Mouse (Mus musculus) midbrain, embryonic 16.5 days (tissue): Measurements from ENCODE around the gene Olfr1426. TPM values are rescaled to one million over a fixed set of nuclear protein-coding genes. Genes with fewer than 3 reads are reported as not detected.
"Not testable (repeated sequence)": the region's sequence is repeated elsewhere in the genome, so short reads cannot be mapped to it uniquely, and the experiment has no call there.

Source experiments
- ATAC-seq: fragments of 200-750 bp; cut with Nextera tagmentation; 2 replicates; pipeline ENCODE4 v1.8.0; 2017; ENCODE audit warnings: moderate TSS enrichment
- H3K27ac ChIP-seq: fragments of 300-500 bp; sonication (generic); 2 replicates; pipeline ENCODE4 v1.5.1; 2014; ENCODE audit warnings: mild to moderate bottlenecking, low read length, mixed read lengths
- H3K27me3 ChIP-seq: fragments of 300-500 bp; sonication (generic); 2 replicates; pipeline ENCODE4 v1.6.1; 2014; ENCODE audit warnings: low read depth, low read length, mixed read lengths; ENCODE audit not compliant: control insufficient read depth, insufficient read depth
- H3K36me3 ChIP-seq: fragments of 300-500 bp; sonication (generic); 2 replicates; pipeline ENCODE4 v1.6.1; 2014; ENCODE audit warnings: mild to moderate bottlenecking, low read length, moderate library complexity, mixed read lengths; ENCODE audit not compliant: control insufficient read depth, insufficient read depth
- H3K4me1 ChIP-seq: fragments of 300-500 bp; sonication (generic); 2 replicates; pipeline ENCODE4 v1.6.1; 2014; ENCODE audit warnings: mild to moderate bottlenecking, low read length, mixed read lengths; ENCODE audit not compliant: control insufficient read depth, insufficient read depth
- H3K4me2 ChIP-seq: fragments of 300-500 bp; sonication (generic); 2 replicates; pipeline ENCODE4 v1.6.1; 2014; ENCODE audit warnings: mild to moderate bottlenecking, low read length, mixed read lengths
- H3K4me3 ChIP-seq: fragments of 300-500 bp; sonication (generic); 2 replicates; pipeline ENCODE4 v1.5.1; 2014; ENCODE audit warnings: low read depth, mild to moderate bottlenecking, low read length, moderate library complexity, mixed read lengths
- H3K9ac ChIP-seq: fragments of 300-500 bp; sonication (generic); 2 replicates; pipeline ENCODE4 v1.6.1; 2014; ENCODE audit warnings: low read depth, low read length, mixed read lengths
- H3K9me3 ChIP-seq: fragments of 300-500 bp; sonication (generic); replicated peaks from 2 replicates; pipeline ENCODE4 v1.6.1; 2014; ENCODE audit warnings: mild to moderate bottlenecking, low read length, mixed read lengths; ENCODE audit not compliant: control insufficient read depth, poor library complexity, severe bottlenecking
- WGBS: fragments of 180-500 bp; shearing (Covaris S2); extraction: QIAGEN DNeasy Blood & Tissue Kit; methylation state at CpG from one replicate; pipeline ENCODE4 v1.1.7; 2014; 5-methylcytosine and 5-hydroxymethylcytosine counted together
- polyA plus RNA-seq: library from polyadenylated mRNA; unstranded; fragments of >200 nt; fragmentation: Nextera tagmentation; extraction: Ambion mirVana; gene quantifications from 2 replicates; pipeline ENCODE4 v1.2.1, GENCODE M21; 2015

The Olfr1426 gene
- polyA plus RNA-seq, 1 experiment from 2014 or later = not detected

- not testable (repeated sequence) for ATAC-seq, H3K4me3 ChIP-seq
- 81% methylated on average over 1 of the region's 1 CpGs for WGBS
Measured at GRCm38 (mm10) chr19:12069546-12069945, 22.3 kb downstream of the Olfr1426 start.

GRCm38 (mm10) chr19:12067806-12068205 is 24.0 kb downstream of the Olfr1426 start:
- H3K4me3 ChIP-seq, H3K27me3 ChIP-seq, ATAC-seq, H3K9me3 ChIP-seq, H3K4me1 ChIP-seq, H3K27ac ChIP-seq, H3K36me3 ChIP-seq, H3K4me2 ChIP-seq, H3K9ac ChIP-seq: not testable (repeated sequence)
- 64% methylated on average over 1 of the region's 1 CpGs for WGBS

More at GRCm38 (mm10) chr19:12069546-12069945, 22.3 kb downstream of the Olfr1426 start:
- not testable (repeated sequence) for H3K27ac ChIP-seq, H3K4me1 ChIP-seq, H3K9me3 ChIP-seq, H3K4me2 ChIP-seq, H3K36me3 ChIP-seq, H3K9ac ChIP-seq, H3K27me3 ChIP-seq

- H3K4me3 ChIP-seq, ATAC-seq, H3K27ac ChIP-seq, H3K27me3 ChIP-seq, H3K4me1 ChIP-seq, H3K36me3 ChIP-seq, H3K4me2 ChIP-seq, H3K9ac ChIP-seq, H3K9me3 ChIP-seq: not testable (repeated sequence)
- 97% methylated on average over 1 of the region's 1 CpGs for WGBS
Measured at GRCm38 (mm10) chr19:12062582-12062981, 29.2 kb downstream of the Olfr1426 start, which contains the start of gene Olfr1424. Gene Olfr1424, minus strand, starts transcription at chr19:12062682.

- Histone ChIP-seq H3K4me3 (no peak overlapping the region), H3K27me3 (no peaks in the 10 kb centered on the region), H3K9ac (no peak overlapping the region), H3K36me3 (no peaks in the 10 kb centered on the region), H3K9me3 (no peaks in the 10 kb centered on the region), H3K27ac (no peak overlapping the region), H3K4me2 (no peak overlapping the region), H3K4me1 (no peaks in the 10 kb centered on the region)
- ATAC-seq = no peak
- WGBS = 92% methylated on average over 5 of the region's 5 CpGs
Measured at GRCm38 (mm10) chr19:12043163-12043562, 48.6 kb downstream of the Olfr1426 start.

GRCm38 (mm10) chr19:12041217-12041616 is 50.6 kb downstream of the Olfr1426 start, which contains the start of gene Olfr1423:
Gene Olfr1423, minus strand, starts transcription at chr19:12041317.
- H3K36me3 ChIP-seq = no peaks in the 10 kb centered on the region
- no peaks in the 10 kb centered on the region for H3K27me3 ChIP-seq
- no peak for ATAC-seq
- 65% methylated on average over 2 of the region's 2 CpGs for WGBS
- no peak within 1 kb of the TSS for H3K27ac ChIP-seq
- no peaks in the 10 kb centered on the region for H3K9me3 ChIP-seq
- H3K4me3 ChIP-seq = no peak within 1 kb of the TSS
- H3K4me2 ChIP-seq = no peak within 1 kb of the TSS
- no peak within 1 kb of the TSS for H3K9ac ChIP-seq
- H3K4me1 ChIP-seq = no peaks in the 10 kb centered on the region

- Histone ChIP-seq H3K9ac (no peak overlapping the region), H3K27ac (no peak overlapping the region), H3K27me3 (no peaks in the 10 kb centered on the region), H3K4me1 (no peaks in the 10 kb centered on the region), H3K9me3 (no peaks in the 10 kb centered on the region), H3K4me2 (no peak overlapping the region), H3K4me3 (no peak overlapping the region), H3K36me3 (no peaks in the 10 kb centered on the region)
- ATAC-seq = no peak
Measured at GRCm38 (mm10) chr19:12037727-12038126, 54.1 kb downstream of the Olfr1426 start.

Other genes starting within 250 kb of the Olfr1426 start
- not detected in 2 replicates for gene Olfr1418, start 230.9 kb downstream of the Olfr1426 start, polyA plus RNA-seq
- gene Olfr1419, start 216.9 kb downstream of the Olfr1426 start, polyA plus RNA-seq = not detected in 2 replicates
- gene Olfr1420, start 205.4 kb downstream of the Olfr1426 start, polyA plus RNA-seq = 0.06 and 0.14 TPM in 2 replicates
- gene Patl1, start 179.6 kb downstream of the Olfr1426 start, polyA plus RNA-seq = 15.8 and 18.5 TPM in 2 replicates
- gene Osbp, start 126.1 kb downstream of the Olfr1426 start, polyA plus RNA-seq = 3.3 and 3.6 TPM in 2 replicates
- not detected in 2 replicates for gene Olfr1423, start 50.7 kb downstream of the Olfr1426 start, polyA plus RNA-seq
- gene Olfr1424, start 29.3 kb downstream of the Olfr1426 start, polyA plus RNA-seq = not detected in 2 replicates
- gene Olfr1425, start 14.3 kb downstream of the Olfr1426 start, polyA plus RNA-seq = not detected in 2 replicates
- not detected in 2 replicates for gene Olfr1427, start 11.3 kb upstream of the Olfr1426 start, polyA plus RNA-seq
- not detected in 2 replicates for gene Olfr1428, start 23.9 kb upstream of the Olfr1426 start, polyA plus RNA-seq
- gene Olfr76, start 31.2 kb upstream of the Olfr1426 start, polyA plus RNA-seq = not detected in 2 replicates
- gene Olfr1555-ps1, start 78.1 kb upstream of the Olfr1426 start, polyA plus RNA-seq = not detected in 2 replicates
- 0.08 TPM in 1 of 2 replicates, not detected in the other for gene Olfr1431, start 108.6 kb upstream of the Olfr1426 start, polyA plus RNA-seq
- gene Olfr1432, start 140.6 kb upstream of the Olfr1426 start, polyA plus RNA-seq = not detected in 2 replicates
- gene Olfr262, start 149.6 kb upstream of the Olfr1426 start, polyA plus RNA-seq = not detected in 2 replicates
- gene Olfr235, start 169.0 kb upstream of the Olfr1426 start, polyA plus RNA-seq = 0.09 TPM in 1 of 2 replicates, not detected in the other
- not detected in 2 replicates for gene Olfr1434, start 187.8 kb upstream of the Olfr1426 start, polyA plus RNA-seq
- not detected in 2 replicates for gene Olfr1436, start 207.1 kb upstream of the Olfr1426 start, polyA plus RNA-seq
- not detected in 2 replicates for gene Olfr1437, start 233.1 kb upstream of the Olfr1426 start, polyA plus RNA-seq
- not detected in 2 replicates for gene Olfr1438-ps1, start 243.9 kb upstream of the Olfr1426 start, polyA plus RNA-seq